Mouse (Mus musculus) retina, adult 2 months (tissue): Measurements from ENCODE around the gene Slc39a1.
"Not testable (repeated sequence)": the region's sequence is repeated elsewhere in the genome, so short reads cannot be mapped to it uniquely, and the experiment has no call there.

Source experiments
- DNase-seq: peaks from one replicate; pipeline ENCODE4 v3.0.0-alpha.2; 2012; ENCODE audit warnings: low read depth, low spot score

Gene Slc39a1

GRCm38 (mm10) chr3:90265932-90266741 lies 18.2 kb downstream of the Slc39a1 start:
- no peak for DNase-seq

- DNase-seq: no peak
These were observed 19.2 kb downstream of the Slc39a1 start for GRCm38 (mm10) chr3:90266901-90267775.

DNA sequence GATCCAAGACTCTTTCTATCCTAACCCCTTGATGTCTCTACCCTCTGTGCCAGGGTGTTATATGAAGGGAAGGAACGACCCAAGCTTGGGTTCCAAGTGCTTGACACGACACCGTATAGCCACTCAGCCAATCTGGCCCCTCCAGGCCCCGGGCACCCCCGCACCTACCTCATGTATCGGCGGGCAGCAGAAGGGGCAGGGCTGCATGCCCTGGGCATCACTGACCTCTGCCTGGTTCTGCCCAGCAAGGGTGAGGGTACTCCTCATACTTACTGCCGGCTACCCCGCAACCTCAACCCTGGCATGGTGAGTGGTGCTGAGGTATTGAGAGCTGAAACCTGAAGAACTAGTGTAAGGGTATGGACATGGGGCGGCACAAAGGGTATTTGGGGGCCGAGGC lies 20.2 kb downstream of the Slc39a1 start:
- DNase-seq: no peak

DNA sequence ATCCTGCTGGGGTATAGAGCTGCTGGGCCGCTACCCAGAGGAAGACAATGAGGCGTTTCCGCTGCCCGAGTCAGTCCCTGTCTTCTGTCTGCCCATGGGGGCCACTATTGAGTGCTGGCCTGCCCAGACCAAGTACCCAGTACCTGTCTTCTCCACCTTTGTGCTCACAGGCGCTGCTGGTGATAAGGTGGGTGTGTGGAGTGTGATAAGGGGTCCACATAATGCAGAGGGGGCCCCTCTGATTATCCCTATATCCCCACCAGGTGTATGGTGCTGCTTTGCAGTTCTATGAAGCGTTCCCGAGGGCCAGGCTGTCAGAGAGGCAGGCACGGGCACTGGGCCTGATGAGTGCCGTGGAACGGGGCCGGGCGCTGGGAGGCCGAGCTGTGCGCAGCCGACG lies 21.0 kb downstream of the Slc39a1 start:
- no peak for DNase-seq

DNA sequence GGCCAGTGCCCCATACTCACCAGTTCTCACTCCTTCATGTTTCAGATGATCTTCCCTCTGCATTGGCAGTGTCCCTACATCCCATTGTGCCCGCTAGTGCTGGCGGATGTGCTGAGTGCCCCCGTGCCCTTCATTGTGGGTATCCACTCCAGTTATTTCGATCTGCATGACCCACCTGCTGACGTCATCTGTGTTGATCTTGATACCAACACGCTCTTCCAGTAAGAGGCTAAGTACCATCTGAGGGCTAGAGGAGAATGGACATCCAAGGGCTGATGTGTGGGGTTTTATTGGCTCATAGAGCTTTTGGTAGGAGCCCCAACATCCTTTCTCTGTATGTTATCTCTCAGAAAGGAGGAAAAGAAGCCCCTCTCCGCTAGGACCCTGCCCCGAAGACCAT lies 22.8 kb downstream of the Slc39a1 start:
- no peak for DNase-seq

- DNase-seq: no peak
These were observed 24.2 kb downstream of the Slc39a1 start for GRCm38 (mm10) chr3:90272170-90272569.

GRCm38 (mm10) chr3:90273855-90274254 lies 25.9 kb downstream of the Slc39a1 start:
- no peak for DNase-seq

DNA sequence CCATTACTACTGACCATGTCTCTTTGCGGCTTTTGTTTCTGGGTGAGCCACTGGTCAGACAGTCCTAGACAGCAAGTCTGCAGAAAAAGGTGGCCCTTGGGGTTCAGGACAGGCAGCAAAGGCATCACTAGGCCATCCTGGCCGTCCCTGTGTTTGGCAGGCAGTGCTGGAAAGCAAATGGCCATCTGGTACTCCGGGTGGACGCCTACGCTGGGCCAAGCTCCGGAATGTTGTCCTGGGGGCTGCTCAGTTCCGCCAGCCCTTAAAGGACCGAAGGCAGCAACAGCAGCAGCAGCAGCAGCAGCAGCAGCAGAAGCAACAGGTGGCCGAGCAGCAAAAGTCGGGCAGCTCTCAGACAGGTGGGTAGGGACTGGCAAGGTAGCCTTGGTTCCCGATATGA lies 27.3 kb downstream of the Slc39a1 start:
- no peak for DNase-seq

DNA sequence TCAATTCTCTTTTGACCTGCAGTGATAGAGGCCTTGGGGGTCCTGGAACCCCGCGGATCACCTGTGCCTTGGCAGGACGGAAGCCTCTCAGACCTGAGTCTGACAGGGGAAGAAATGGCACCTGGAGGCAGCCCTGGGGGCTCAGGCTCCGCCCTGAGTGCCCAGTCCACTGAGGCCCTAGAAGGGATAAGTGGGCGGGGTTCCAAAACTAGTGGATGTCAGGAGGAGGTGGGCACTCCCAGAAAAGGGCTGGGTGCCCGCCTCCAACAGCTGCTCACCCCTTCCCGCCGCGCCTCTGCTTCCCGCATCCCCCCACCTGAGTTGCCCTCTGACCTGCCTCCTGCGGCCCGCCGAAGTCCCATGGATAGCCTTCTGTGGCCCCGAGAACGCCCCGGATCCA lies 28.9 kb downstream of the Slc39a1 start:
- DNase-seq: no peak

- no peak for DNase-seq
These were observed 29.8 kb downstream of the Slc39a1 start for GRCm38 (mm10) chr3:90277793-90278192.

DNA sequence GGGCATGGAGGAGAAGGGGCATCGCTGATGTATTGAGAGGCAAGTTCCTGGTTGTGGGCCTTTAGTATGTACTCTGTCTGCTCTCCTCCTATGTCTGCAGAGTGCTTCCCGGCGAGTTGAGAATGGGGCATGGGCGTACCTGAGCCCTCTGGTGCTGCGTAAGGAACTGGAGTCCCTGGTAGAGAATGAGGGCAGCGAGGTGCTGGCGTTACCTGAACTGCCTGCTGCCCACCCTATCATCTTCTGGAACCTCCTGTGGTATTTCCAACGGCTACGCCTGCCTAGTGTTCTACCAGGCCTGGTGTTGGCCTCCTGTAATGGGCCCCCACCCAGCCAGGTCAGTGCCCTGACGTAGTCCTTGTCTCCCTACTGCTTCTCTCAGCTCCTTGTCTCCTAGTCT lies 30.2 kb downstream of the Slc39a1 start:
- DNase-seq: no peak

- no peak for DNase-seq
These were observed 31.2 kb downstream of the Slc39a1 start for GRCm38 (mm10) chr3:90279216-90279615.

DNA sequence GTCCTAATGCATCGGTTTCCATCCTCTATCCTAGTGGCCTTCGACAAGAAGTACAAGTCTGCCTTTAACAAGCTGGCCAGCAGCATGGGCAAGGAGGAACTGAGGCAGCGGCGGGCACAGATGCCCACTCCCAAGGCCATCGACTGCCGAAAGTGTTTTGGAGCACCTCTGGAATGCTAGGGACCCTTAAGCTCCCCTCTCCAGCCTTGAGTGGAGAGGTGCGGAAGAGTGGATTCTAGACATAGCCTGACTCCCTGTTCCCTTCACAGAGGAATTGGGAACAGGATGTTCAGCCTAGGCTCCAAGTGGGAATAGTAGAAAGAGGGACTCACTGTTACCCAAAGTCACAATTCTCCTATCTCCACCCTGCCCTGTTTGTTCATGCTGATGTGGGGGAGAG lies 31.8 kb downstream of the Slc39a1 start:
- DNase-seq: no peak

DNA sequence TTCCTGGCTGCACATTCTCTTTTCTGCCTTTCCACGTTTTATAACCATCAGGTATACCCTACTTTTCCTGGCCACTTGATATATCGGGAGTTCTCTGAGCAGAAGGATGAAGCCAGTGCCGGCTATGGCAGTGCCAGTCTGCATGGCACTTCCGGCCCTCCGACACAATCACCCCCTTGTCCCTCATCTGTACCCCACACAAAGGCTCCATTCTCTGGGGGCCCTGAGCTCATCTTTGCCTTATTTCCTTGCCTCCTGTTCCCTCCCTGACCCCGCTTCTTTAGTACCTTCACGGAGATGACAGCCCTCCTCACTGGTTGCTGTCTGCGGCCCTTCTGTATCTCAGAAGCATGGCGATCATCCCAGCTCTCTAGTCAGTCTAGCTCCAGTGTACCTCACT lies 32.7 kb downstream of the Slc39a1 start:
- no peak for DNase-seq

- DNase-seq: no peak
These were observed 36.2 kb downstream of the Slc39a1 start for GRCm38 (mm10) chr3:90284150-90284549.

DNA sequence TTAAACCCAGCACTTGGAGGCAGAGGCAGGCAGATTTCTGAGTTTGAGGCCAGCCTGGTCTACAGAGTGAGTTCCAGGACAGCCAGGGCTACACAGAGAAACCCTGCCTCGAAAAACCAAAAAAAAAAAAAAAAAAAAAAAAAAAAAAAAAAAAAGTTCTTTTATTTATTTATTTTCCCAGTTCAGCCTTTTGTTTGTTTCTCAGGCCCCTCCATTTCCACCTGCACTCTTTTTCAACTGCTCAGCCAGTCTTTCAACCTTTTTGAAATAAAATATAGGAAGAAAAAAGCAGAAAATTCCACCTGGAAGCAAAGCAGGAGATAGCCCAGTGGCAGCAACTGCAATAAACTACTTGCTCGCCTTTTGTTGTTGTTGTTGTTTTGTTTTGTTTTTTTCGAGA lies 41.4 kb downstream of the Slc39a1 start:
- DNase-seq: not testable (repeated sequence)

DNA sequence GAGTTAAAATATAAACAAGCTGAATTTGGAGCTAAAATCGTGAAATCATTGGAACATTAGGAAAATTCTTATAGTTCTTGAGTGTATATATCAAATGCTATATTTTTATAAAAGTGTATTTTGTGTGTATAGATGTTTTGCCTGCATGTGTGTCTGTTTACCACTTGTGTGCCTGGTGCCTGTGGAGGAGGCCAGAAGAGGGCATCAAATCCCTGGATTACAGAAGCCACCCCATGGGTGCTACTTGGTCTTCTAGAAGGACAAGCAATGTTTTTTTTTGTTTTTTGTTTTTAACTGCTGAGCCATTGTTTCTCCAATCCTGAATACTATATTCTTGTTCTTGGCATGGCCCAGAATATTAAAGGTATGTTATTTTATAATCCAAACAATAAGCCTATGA lies 42.6 kb downstream of the Slc39a1 start:
- no peak for DNase-seq

DNA sequence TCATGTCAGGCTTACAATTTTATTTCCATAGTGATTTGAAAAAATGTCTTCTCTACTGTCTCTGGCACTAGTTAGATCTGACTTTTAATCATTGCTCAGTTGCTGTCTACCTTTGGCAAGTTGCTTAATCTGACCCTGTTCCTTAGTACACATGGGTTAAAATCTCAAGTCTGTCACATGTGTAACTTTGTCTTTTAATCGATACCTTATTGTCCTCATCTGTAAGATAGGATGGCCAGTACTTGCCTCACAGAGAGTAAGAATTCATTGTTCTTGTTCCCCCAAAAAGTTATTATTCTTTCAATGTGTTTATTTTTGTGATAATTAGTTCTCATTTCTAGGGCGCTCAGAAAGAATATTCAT lies 44.0 kb downstream of the Slc39a1 start:
- no peak for DNase-seq

DNA sequence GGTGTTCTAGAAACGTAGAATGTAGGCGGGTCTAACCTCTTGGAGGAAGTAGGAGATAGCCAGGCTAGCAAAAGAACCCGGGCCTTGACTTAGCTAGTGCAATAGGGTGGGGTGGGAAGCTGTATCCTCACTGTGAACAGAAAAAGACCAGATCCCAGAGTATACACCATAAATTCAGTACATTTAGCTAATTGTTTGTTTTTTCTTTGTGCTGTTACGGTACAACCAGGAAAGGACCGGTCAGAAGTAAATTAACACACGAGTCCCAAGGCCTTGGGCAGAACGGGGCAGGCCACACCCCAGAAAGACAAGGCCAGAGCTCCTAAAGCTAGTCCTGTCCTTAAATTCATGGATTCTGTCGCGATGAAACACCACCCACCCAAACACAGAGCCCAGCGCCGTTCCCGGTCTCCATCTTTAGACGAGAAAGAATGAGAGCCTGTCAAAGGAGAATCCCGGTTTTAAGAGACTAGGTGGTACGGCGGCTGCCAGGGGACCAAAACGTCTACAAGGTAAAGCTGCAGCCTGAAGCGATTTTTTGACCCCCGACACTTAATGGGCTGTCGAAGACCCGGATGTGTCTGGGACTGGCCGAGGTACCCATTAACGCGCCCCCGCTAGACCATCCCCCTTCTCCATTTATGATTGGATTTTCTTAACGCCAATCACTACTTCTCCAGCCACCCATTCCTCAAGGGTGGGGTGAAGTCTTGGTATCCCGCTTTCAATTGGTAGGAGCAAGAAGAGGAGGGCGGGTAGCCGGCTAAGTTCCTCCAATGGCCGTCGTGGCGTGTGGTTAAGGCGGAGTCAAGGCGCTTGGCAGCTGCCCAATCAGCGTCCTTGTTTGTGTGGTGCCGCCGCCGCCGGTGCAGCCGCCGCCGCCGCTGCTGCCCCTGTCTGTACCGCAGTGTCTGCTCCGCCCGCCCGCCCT lies 44.6 kb downstream of the Slc39a1 start, which contains the start of gene Gatad2b:
Gene Gatad2b, plus strand, starts transcription at position 834 of the 931 bp plus-strand sequence.
- DNase-seq: peak; percentile 100

GRCm38 (mm10) chr3:90293352-90294063 lies 45.5 kb downstream of the Slc39a1 start:
- peak; percentile 15 for DNase-seq

DNA sequence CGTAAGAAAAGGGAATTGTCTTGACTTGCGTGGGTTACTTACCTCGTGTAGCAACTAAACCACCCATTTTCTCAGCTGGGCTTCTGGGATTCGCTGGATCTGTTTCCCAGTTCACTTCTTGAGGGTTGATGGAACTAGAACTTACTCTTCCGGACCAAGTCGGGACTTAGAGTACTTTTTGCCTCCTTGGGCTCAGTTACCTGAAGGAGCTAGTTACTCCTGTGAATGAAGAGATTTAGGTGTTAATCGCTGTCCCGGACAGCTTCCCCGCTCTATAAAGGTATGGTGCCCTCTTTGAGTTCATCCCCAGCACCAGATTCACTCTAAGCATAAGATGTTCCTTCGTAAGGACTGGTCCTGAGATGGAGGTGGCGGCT lies 46.1 kb downstream of the Slc39a1 start:
- DNase-seq: no peak
